Mouse (Mus musculus) bone marrow macrophage, adult 2 months (primary cell): ENCODE results near the gene Hivep2. TPM values are rescaled to one million over a fixed set of nuclear protein-coding genes. Genes with fewer than 3 reads are reported as not detected.

Source experiments
- H3K27ac ChIP-seq: 2 replicates; pipeline ENCODE4 v1.5.1; 2012; ENCODE audit warnings: low read depth, low read length; ENCODE audit not compliant: insufficient read depth
- H3K4me1 ChIP-seq: 2 replicates; pipeline ENCODE4 v1.6.1; 2012; ENCODE audit warnings: low read length; ENCODE audit not compliant: control insufficient read depth, insufficient read depth
- H3K4me3 ChIP-seq: 2 replicates; pipeline ENCODE4 v1.5.1; 2012; ENCODE audit warnings: mild to moderate bottlenecking, low read length, moderate library complexity; ENCODE audit not compliant: insufficient read depth
- CTCF ChIP-seq: IDR thresholded peaks from 2 replicates; pipeline ENCODE4 v1.5.1; 2012; ENCODE audit warnings: low read depth, mild to moderate bottlenecking, low read length, moderate library complexity
- POLR2A ChIP-seq: IDR thresholded peaks from 2 replicates; pipeline ENCODE4 v1.6.1; 2012; ENCODE audit warnings: mild to moderate bottlenecking, low read depth, low read length, borderline replicate concordance
- polyA plus RNA-seq: library from polyadenylated mRNA; stranded (reverse); fragments of >200 nt; gene quantifications from 2 replicates; pipeline ENCODE4 v1.2.4, GENCODE M21; 2012; ENCODE audit not compliant: missing spikeins, insufficient read depth, insufficient read length

The Hivep2 gene
- polyA plus RNA-seq, 1 experiment: 1.6 TPM

DNA sequence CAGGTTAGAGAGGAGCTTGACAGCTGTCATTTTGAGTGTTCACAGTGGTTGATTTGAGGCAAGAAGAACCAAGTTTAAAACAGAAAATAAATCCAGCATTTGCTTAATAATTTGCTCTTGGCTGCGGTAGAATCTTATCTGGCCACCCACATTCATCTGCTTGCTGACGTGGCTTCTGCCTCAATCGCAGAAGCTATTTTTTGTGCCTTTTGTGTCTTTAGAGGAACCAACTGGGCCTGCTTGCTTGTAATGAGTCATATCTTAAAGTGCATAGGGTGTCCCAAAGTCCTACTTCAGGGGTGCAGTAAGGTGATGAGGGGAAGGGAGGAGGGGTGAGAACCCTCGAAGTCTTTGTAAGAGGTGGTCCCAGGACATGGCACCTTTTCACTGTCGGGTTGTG is 151.1 kb downstream of the Hivep2 start:
- Histone ChIP-seq H3K4me3 (no peak overlapping the region), H3K4me1 (peaks cover 8% of the 10 kb centered on the region), H3K27ac (no peak overlapping the region)
- TF ChIP-seq POLR2A: no peak
- no peak for TF ChIP-seq CTCF

DNA sequence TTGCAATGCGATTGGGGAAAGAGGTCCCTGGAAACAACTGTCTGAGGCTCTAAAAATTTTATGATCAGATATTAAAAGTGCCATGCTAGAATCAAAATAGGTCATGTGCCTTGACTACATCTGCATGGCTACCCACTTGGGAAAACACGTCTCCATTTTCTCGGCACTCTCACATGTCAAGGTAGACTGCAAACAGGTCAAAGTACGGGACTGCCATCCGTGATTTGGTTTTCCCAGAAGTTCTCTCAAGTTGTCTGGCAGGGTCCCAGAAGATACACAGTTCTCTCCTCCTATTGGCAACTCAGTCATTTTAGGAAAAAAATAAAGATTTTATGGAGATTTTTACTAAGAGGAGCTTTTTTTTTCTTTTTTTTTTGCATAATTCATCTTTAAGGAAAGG is 153.3 kb downstream of the Hivep2 start:
- Histone ChIP-seq H3K4me1 (peaks cover 8% of the 10 kb centered on the region), H3K27ac (no peak overlapping the region), H3K4me3 (no peak overlapping the region)
- TF ChIP-seq POLR2A (no peak), CTCF (no peak)

DNA sequence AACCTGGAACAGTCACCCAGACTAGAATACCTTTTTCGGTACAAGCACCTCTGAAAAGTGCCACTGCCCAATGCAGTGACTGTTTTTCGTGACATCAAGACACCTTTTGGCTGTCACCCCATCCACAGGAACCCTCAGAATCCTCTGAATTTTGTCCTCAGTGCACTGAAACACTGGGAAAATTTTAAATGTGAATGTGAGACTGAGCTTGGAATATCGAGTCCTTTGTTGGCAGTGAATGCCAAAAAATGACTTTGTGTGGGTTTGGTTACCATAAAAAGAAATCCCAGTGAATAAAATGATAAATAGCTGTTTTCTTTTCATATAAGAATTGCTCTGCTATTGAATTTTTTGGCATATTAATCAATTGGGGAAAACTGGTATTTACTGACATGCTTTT is 154.6 kb downstream of the Hivep2 start:
- Histone ChIP-seq H3K4me1 (peaks cover 2% of the 10 kb centered on the region; the same call in 1 of the 2 replicates), H3K27ac (no peak overlapping the region), H3K4me3 (no peak overlapping the region)
- no peak for TF ChIP-seq CTCF
- TF ChIP-seq POLR2A: no peak

DNA sequence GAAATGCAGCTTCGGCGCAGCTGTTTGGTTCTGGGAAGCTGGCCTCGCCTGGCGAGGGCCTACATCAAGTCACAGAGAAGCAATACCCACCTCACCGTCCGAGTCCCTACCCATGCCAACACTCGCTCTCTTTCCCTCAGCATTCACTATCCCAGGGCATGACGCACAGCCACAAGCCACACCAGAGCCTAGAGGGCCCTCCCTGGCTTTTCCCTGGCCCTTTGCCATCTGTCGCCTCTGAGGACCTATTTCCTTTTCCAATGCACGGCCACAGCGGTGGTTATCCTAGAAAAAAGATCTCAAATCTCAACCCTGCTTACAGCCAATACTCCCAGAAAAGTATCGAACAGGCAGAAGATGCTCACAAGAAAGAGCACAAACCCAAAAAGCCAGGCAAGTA is 162.0 kb downstream of the Hivep2 start:
- Histone ChIP-seq H3K4me3 (no peak overlapping the region), H3K27ac (no peak overlapping the region), H3K4me1 (peaks cover 9% of the 10 kb centered on the region)
- TF ChIP-seq CTCF: no peak
- TF ChIP-seq POLR2A: no peak

DNA sequence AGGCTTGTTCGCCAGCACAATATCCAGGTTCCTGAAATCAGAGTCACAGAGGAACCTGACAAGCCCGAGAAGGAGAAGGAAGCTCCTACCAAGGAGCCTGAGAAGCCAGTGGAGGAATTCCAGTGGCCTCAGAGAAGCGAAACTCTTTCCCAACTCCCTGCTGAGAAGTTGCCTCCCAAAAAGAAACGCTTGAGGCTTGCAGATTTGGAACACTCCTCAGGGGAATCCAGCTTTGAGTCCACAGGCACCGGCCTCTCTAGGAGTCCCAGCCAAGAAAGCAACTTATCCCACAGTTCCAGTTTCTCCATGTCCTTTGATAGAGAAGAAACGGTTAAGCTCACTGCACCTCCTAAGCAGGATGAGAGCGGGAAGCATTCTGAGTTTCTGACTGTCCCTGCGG is 164.4 kb downstream of the Hivep2 start:
- Histone ChIP-seq H3K4me1 (peaks cover 14% of the 10 kb centered on the region), H3K27ac (no peak overlapping the region), H3K4me3 (no peak overlapping the region)
- TF ChIP-seq CTCF (no peak), POLR2A (no peak)

DNA sequence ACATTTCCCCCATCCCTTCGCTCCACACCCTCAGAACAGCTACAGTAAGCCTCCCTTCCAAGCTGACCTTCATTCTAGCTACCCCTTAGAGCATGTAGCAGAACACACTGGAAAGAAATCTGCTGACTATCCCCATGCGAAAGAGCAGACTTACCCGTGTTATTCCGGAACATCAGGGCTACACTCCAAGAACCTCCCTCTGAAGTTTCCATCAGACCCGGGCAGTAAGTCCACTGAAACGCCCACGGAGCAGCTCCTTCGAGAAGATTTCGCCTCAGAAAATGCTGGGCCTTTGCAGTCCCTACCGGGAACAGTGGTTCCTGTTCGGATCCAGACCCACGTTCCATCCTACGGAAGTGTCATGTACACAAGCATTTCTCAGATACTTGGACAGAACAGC is 165.4 kb downstream of the Hivep2 start:
- peaks cover 14% of the 10 kb centered on the region for H3K4me1 ChIP-seq
- H3K27ac ChIP-seq: no peak overlapping the region
- no peak for TF ChIP-seq CTCF
- no peak for TF ChIP-seq POLR2A
- H3K4me3 ChIP-seq: no peak overlapping the region

DNA sequence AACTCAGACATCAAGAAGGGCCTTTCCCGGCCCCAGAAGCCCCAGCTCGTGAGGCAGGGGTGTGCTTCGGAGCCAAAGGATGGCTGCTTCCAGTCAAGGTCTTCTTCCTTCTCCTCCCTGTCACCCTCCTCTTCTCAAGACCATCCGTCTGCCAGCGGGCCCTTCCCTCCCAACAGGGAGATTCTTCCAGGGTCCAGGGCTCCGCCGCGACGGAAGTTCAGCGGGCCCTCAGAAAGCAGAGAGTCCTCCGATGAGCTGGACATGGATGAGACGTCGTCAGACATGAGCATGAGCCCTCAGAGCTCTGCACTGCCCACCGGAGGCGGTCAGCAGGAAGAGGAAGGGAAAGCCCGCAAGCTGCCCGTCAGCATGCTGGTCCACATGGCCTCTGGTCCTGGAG is 166.2 kb downstream of the Hivep2 start:
- H3K4me1 ChIP-seq: peaks cover 14% of the 10 kb centered on the region
- H3K27ac ChIP-seq: no peak overlapping the region
- no peak for TF ChIP-seq POLR2A
- TF ChIP-seq CTCF: no peak
- H3K4me3 ChIP-seq: no peak overlapping the region

DNA sequence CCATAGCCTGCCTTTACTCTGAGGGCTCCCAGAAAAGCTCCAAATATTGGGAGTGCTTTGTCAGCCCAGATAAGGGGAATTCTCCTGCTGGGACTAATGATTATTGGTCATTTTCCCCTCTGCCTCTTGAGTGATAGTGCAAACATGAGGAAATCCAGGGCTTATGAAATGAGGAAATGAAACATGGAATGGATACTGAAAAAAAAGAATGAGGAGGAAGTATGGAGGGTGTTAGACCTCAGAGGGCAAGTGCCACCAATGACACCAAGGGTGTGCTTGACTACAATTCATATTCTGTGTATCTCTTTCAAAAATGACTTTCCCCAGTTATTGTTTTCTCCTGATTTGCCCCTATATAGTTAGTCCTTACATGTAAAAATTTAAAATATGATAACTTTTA is 167.1 kb downstream of the Hivep2 start:
- TF ChIP-seq CTCF (no peak), POLR2A (no peak)
- no peak overlapping the region for H3K4me3 ChIP-seq
- H3K4me1 ChIP-seq: peaks cover 14% of the 10 kb centered on the region
- H3K27ac ChIP-seq: no peak overlapping the region

DNA sequence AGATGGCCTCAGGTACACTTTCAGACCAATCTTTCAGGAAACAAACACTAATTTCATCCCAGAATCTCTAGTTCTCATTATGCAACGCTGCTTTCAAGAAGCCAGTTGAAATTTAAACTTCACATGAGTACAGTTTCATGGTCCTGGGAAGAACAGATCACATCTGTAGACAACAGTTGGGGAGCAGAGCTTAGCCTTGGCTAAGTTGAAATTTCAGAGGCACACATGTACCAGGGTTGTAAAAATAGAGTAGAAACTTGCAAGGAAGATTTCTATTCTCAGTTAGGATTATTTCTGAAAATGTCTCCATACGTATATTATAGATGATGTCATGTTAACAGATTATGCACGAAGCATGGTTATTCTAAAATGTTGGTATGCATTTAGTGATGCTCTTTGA is 172.8 kb downstream of the Hivep2 start:
- no peak overlapping the region for H3K4me3 ChIP-seq
- peaks cover 1% of the 10 kb centered on the region for H3K4me1 ChIP-seq
- no peak overlapping the region for H3K27ac ChIP-seq
- no peak for TF ChIP-seq POLR2A
- TF ChIP-seq CTCF: no peak

DNA sequence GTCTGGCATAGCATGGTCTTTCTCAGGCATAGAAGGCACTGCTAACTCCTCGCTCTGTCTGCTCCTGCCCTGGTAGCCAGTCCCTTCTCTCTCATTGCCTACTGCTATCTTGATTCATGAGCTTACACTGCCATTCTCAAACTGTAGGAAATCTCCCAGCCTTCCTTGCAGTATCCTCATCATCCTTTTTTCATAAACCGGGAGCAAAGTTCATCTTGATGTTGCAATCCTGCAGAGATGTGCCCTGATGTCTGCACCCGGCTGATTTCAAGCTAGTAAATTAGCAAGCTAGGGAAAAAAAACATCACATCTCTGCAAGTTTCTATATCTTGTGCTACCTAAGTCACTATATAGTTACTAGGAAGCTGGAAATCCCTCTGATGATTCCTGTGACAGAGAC is 179.0 kb downstream of the Hivep2 start:
- Histone ChIP-seq H3K27ac (no peak overlapping the region), H3K4me3 (no peak overlapping the region), H3K4me1 (0 out of 2 replicates have a peak, but pooled peaks cover 2% of the 10 kb centered on the region)
- TF ChIP-seq POLR2A (no peak), CTCF (no peak)

DNA sequence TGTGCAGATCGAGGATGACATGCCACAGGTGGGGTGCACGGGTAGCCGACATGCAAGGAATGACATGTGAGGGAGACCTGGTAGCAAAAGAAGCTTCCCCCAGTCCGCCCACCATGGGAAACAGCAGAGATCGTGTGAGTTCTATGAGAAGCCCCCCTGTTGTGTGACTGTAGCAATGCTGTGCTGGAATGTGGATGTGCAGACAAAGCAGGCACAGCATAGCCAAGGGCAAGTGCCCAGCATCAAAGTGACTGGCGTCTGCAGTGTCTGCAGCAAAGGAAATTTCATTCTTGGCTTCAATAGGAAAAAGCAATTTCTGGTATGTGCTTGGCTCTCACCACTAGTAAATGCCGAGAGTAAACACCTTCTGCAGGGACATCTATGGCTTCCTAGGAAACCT is 199.0 kb downstream of the Hivep2 start:
- no peaks in the 10 kb centered on the region for H3K4me1 ChIP-seq
- TF ChIP-seq CTCF (no peak), POLR2A (no peak)
- no peak overlapping the region for H3K4me3 ChIP-seq
- H3K27ac ChIP-seq: no peak overlapping the region
